Mouse (Mus musculus): ENCODE data around the gene Dennd6b.

Gene Dennd6b

DNA sequence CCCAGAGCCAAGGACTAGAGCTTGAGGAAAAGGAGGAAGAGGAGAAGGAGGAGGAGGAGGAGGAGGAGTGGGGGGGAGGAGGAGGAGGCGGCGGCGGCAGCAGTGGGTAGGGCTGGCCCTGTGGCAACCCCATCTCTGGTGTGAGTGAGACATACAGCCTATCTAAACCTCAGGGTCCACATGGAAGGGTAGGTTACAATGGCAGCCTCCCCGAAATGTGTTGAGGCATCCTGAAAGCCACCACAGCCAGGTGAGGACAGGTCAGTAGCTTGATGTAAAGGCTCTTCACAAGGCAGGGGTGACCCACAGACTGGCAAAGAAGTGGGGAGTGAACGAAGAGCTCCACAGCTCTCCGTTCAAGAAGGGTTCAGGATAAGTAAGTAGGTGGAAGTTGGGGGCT lies 57.8 kb downstream of the Dennd6b start:
- in situ Hi-C loops (cut with MboI; ENCODE audit: unreplicated experiment in 2 of 2) = no loop called here

DNA sequence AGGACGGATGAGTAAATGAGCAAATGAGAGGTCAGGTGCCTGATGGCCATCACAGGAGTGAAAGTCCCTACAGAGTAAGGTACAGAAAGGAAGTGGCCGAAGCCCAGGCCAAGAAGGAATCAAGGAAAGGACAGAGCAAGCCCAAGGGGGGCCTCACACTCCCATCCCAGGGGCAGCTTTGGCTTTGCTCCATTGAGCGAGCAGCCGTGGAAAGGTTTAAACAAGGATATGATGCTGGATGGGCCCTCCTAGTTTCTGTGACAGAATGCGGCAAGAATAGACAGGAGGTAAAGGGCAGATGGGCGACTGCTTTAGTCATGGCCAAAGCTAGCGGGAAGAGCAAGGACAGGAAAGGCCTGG lies 58.3 kb downstream of the Dennd6b start:
- in situ Hi-C loops (cut with MboI; ENCODE audit: unreplicated experiment in 2 of 2) = no loop called here

DNA sequence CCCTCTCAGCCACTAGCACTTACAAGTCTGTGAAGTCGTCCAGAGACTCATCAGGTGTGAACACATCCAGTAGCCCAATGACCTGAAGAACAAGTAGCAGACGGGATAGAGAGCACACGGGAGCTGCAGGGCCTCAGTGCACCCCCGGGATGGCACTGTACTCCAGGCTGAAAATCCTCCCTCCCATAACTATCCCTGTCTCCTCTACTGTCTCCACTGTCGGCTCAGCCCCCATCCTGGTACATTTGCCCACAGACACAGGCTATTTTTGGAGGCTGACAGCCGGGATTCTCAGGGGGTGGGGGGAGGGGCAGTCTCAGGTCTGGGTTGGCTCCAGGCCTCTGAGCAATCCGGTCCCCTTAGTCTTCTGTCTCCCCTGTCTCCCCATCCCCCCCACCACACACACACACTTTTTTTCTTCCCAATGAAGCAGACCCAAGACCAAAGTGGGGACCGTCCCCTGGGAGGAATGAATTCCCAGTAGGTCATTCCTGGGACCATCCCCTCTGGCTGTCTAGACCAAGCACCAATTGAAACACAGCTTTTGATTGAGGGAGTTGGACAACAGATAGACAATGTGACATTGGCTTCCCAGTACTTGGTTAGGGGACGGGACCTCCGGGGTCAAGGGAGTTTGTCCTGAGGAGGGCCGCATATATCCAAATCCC lies 58.8 kb downstream of the Dennd6b start:
- in situ Hi-C loops (cut with MboI; ENCODE audit: unreplicated experiment in 2 of 2) = no loop called here

- in situ Hi-C loops (cut with MboI; ENCODE audit: unreplicated experiment in 2 of 2) = no loop called here
Observed at GRCm38 (mm10) chr15:89136461-89137155, 59.7 kb downstream of the Dennd6b start.
